Mouse (Mus musculus) forebrain, embryonic 14.5 days (tissue): ENCODE measurements around the gene Mfsd5. TPM values are rescaled to one million over a fixed set of nuclear protein-coding genes. Genes with fewer than 3 reads are reported as not detected.
A peak's percentile ranks its signal among the peaks of the same experiment; 100 is the strongest.

Experiments
- ATAC-seq: fragments of 200-750 bp; cut with Nextera tagmentation; 2 replicates; pipeline ENCODE4 v1.8.0; 2017; ENCODE audit warnings: mild to moderate bottlenecking, moderate library complexity
- DNase-seq: peaks from one replicate; pipeline ENCODE4 v3.0.0-alpha.2; 2015; ENCODE audit warnings: low spot score
- H3K27ac ChIP-seq: fragments of 300-500 bp; sonication (generic); 2 replicates; pipeline ENCODE4 v1.5.1; 2014; ENCODE audit warnings: low read depth, mild to moderate bottlenecking, control low read depth, low read length, moderate library complexity
- H3K27me3 ChIP-seq: fragments of 300-500 bp; sonication (generic); replicated peaks from 2 replicates; pipeline ENCODE4 v1.6.1; 2014; ENCODE audit warnings: low read length, control low read depth, mixed read lengths; ENCODE audit not compliant: control insufficient read depth, insufficient read depth
- H3K36me3 ChIP-seq: fragments of 300-500 bp; sonication (generic); 2 replicates; pipeline ENCODE4 v1.6.1; 2014; ENCODE audit warnings: low read length, control low read depth; ENCODE audit not compliant: control insufficient read depth, insufficient read depth
- H3K4me1 ChIP-seq: fragments of 300-500 bp; sonication (generic); 2 replicates; pipeline ENCODE4 v1.6.1; 2014; ENCODE audit warnings: antibody characterized with exemption, low read length, control low read depth; ENCODE audit not compliant: control insufficient read depth, insufficient read depth
- H3K4me2 ChIP-seq: fragments of 300-500 bp; sonication (generic); 2 replicates; pipeline ENCODE4 v1.6.1; 2014; ENCODE audit warnings: mild to moderate bottlenecking, control low read depth, low read length
- H3K4me3 ChIP-seq: fragments of 300-500 bp; sonication (generic); 2 replicates; pipeline ENCODE4 v1.5.1; 2014; ENCODE audit warnings: low read depth, low read length, control low read depth
- H3K9ac ChIP-seq: fragments of 300-500 bp; sonication (generic); 2 replicates; pipeline ENCODE4 v1.6.1; 2014; ENCODE audit warnings: mild to moderate bottlenecking, low read length, control low read depth, moderate library complexity
- H3K9me3 ChIP-seq: fragments of 300-500 bp; sonication (generic); replicated peaks from 2 replicates; pipeline ENCODE4 v1.6.1; 2016; ENCODE audit warnings: low read length, control low read depth, mixed read lengths; ENCODE audit not compliant: control insufficient read depth
- WGBS: fragments of 180-500 bp; shearing (Covaris S2); extraction: QIAGEN DNeasy Blood & Tissue Kit; methylation state at CpG from one replicate; pipeline ENCODE4 v1.1.7; 2014; 5-methylcytosine and 5-hydroxymethylcytosine counted together
- polyA plus RNA-seq: library from polyadenylated mRNA; unstranded; fragments of >200 nt; fragmentation: Nextera tagmentation; extraction: Ambion mirVana; gene quantifications from 2 replicates; pipeline ENCODE4 v1.2.1, GENCODE M21; 2014

The Mfsd5 gene
- polyA plus RNA-seq, 1 experiment from 2014 or later, result 43.8 TPM

GRCm38 (mm10) chr15:102239851-102240250 lies 39.4 kb upstream of the Mfsd5 start:
- H3K4me3 ChIP-seq, result no peak overlapping the region
- H3K9ac ChIP-seq, result no peak overlapping the region
- no peak for ATAC-seq
- no peak overlapping the region for H3K4me2 ChIP-seq
- 75% methylated on average over 11 of the region's 11 CpGs for WGBS
- no peaks in the 10 kb centered on the region for H3K36me3 ChIP-seq
- H3K9me3 ChIP-seq, result no peaks in the 10 kb centered on the region
- peaks cover 3% of the 10 kb centered on the region for H3K4me1 ChIP-seq
- DNase-seq, result no peak
- peaks cover 24% of the 10 kb centered on the region for H3K27me3 ChIP-seq
- no peak overlapping the region for H3K27ac ChIP-seq

DNA sequence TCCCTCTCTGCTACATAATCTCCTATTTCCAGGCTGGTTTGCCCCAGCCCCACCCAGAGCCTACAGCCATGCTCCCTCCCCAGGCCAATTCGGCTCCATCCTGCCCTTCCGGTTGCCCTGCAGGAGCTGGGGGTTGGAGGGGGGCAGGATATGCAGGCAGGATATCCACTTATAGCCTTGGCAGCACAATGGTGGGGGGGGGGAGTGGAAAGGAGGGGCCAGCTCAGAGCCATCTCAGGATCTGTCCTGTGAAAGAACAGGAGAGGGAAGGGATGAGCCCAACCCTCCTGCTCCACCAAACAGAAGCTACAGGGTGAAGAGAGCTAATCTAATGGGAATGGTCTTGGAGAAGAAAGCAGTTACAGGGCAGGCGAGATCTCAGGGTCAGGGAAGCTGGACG lies 38.6 kb upstream of the Mfsd5 start:
- no peak overlapping the region for H3K4me3 ChIP-seq
- DNase-seq (no peak), ATAC-seq (no peak)
- no peak overlapping the region for H3K27ac ChIP-seq
- no peaks in the 10 kb centered on the region for H3K9me3 ChIP-seq
- no peak overlapping the region for H3K4me2 ChIP-seq
- no peak overlapping the region for H3K9ac ChIP-seq
- peaks cover 31% of the 10 kb centered on the region for H3K27me3 ChIP-seq
- 76% methylated on average over 4 of the region's 4 CpGs for WGBS
- peaks cover 6% of the 10 kb centered on the region for H3K4me1 ChIP-seq
- no peaks in the 10 kb centered on the region for H3K36me3 ChIP-seq

DNA sequence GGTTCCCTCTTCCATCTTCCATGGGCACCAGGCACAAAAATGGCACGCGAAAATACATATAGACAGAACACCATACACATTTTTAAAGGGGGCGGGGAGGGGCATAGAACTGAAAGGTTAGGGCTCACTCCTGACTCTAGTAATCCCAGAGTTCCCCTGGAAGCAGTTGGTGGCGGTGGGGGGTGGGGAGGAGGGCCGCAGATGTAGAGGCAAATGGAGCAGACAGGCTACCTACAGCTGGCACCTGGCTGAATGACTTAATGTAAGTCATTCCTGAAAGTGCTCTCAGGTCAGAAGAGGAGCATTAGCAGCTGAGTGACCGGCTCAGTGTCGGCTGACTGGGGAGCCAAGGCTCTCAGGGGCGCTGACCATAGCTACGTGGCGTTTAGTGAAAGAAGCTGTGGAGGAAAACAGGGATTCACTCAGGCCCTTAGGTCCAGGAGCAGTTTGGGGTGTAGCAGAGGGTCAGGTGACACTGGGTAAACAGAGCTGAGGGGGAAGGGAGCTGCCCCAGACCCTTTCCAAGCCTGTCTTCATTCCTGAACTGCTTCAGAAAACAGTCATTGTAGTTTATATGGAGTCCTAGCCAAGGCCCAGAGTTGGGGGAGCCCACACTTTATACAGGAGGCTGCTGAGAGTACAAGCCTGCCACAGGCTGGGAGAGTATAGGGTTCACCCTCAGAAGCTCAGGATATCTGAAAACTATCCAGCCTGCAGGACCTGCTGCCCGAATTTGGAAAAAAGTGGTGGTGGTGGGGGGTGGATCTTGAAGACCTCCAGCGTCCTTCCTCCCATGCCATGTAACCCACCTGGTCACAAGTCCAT lies 36.6 kb upstream of the Mfsd5 start:
- Histone ChIP-seq H3K27ac (no peak overlapping the region), H3K9ac (no peak overlapping the region), H3K4me2 (no peak overlapping the region), H3K4me3 (no peak overlapping the region), H3K4me1 (peaks cover 13% of the 10 kb centered on the region), H3K27me3 (peaks cover 36% of the 10 kb centered on the region), H3K9me3 (no peaks in the 10 kb centered on the region), H3K36me3 (no peaks in the 10 kb centered on the region)
- WGBS, result 33% methylated on average over 12 of the region's 12 CpGs
- DNase-seq (no peak), ATAC-seq (no peak)

DNA sequence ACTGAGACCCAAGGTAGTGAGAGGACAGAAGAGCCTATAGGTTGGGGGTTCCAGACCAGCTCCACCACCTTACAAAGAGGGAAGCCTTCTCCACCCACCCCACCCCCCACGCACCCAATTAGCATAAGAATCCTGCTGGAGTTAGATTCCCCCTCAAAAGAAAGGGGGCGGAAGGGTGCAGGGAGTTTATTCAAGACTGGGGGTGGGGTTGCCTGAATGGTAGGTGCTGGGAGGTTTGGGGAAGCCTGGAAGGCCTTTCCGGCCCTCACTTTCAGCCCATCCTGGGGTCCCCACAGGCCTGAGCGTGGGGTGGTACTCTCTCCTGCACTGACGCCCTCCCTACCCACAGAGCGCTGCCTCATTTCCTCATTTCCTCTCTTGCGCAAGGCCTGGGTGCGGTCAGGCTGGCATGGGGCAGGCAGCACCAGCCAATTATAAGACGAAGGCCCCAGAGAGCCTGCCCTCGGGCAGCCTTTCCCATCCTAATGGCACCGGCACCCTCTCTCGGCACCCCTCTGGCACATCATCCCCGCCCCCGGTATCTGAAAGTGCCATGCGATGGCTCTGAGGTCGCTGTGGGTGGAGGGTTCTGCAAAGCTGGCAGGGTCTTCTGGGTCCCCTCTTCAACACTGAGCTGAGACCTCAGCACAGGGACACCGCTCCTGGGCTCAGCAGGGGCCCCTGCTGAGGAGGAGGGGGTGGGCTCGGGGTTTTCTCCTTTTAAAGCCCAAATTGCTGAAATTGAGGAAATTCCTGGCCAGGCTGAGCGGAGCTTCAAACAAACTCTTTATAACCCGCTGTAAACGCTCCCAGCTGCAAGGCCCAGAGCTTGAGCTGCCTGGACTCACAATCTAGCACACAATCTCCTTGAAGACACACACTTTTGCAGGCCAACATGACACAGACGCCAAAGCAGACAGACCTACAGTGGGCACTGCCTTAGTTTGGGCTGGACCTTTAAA lies 35.7 kb upstream of the Mfsd5 start:
- H3K4me2 ChIP-seq, result peak overlapping the region; percentile 12; the same call in 1 of the 2 replicates
- H3K27me3 ChIP-seq, result peaks cover 38% of the 10 kb centered on the region
- no peaks in the 10 kb centered on the region for H3K9me3 ChIP-seq
- peaks cover 15% of the 10 kb centered on the region for H3K4me1 ChIP-seq
- 0 out of 2 replicates have a peak overlapping the region, but pooled peaks have one; percentile 2 for H3K4me3 ChIP-seq
- no peaks in the 10 kb centered on the region for H3K36me3 ChIP-seq
- DNase-seq, result no peak
- no peak for ATAC-seq
- 0 out of 2 replicates have a peak overlapping the region, but pooled peaks have one; percentile 5 for H3K9ac ChIP-seq
- WGBS, result 13% methylated on average over 21 of the region's 22 CpGs
- H3K27ac ChIP-seq, result no peak overlapping the region

DNA sequence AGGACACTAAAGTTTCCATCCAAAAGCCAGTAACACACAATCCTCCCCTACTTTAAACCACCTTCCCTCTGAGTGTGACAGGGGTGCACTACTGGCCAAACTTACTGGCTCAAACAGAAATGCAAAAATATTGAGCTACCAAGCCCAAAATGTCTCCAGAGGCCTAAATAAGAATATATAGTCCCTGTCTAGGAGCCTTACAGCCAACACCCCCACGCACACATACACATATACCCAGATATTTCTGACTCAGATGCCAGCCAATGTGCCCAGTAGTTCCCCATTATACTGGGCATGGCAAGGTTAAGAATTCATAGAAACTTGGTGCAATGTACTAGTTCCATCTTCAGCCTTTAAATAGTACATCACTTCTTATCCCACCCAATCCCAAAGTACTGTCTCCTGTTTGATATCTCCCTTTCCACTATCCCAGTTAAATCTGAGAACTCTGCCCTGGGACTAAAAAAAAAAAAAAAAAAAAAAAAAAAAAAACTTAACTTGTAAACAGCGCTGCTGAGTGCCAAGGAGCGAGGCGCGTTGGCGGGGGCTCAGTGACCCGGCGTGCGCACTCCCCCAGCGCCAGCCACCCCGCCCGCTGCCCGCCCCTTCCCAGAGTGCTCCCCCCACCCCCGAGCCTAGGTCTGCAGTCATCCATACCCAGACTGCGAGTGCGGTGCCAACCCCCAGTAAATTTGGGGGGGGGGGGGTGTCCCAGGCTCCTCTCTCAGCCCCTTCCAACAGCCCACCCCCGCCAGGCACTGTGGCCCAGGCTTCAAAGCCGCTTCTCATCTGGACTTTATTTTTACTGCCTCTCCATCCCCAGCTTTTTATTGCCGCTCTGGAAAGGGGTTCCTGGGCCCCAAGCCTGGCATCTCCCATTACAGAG lies 34.7 kb upstream of the Mfsd5 start:
- no peak overlapping the region; the same call in 1 of the 2 replicates for H3K9ac ChIP-seq
- H3K36me3 ChIP-seq, result no peaks in the 10 kb centered on the region
- H3K4me1 ChIP-seq, result peaks cover 15% of the 10 kb centered on the region
- 10% methylated on average over 18 of the region's 19 CpGs for WGBS
- H3K4me2 ChIP-seq, result peak overlapping the region; percentile 96
- DNase-seq, result no peak
- H3K27me3 ChIP-seq, result peaks cover 42% of the 10 kb centered on the region
- ATAC-seq, result no peak
- H3K27ac ChIP-seq, result no peak overlapping the region
- H3K9me3 ChIP-seq, result no peaks in the 10 kb centered on the region
- H3K4me3 ChIP-seq, result peak overlapping the region; percentile 52

GRCm38 (mm10) chr15:102245461-102245881 lies 33.8 kb upstream of the Mfsd5 start:
- peaks cover 15% of the 10 kb centered on the region for H3K4me1 ChIP-seq
- no peaks in the 10 kb centered on the region for H3K9me3 ChIP-seq
- DNase-seq, result no peak
- peak overlapping the region; percentile 96 for H3K4me2 ChIP-seq
- no peaks in the 10 kb centered on the region for H3K36me3 ChIP-seq
- 0 out of 2 replicates have a peak overlapping the region, but pooled peaks have one; percentile 83 for H3K27ac ChIP-seq
- peaks cover 42% of the 10 kb centered on the region for H3K27me3 ChIP-seq
- peak overlapping the region; percentile 64 for H3K9ac ChIP-seq
- 14% methylated on average over 14 of the region's 14 CpGs for WGBS
- H3K4me3 ChIP-seq, result peak overlapping the region; percentile 52
- ATAC-seq, result no peak

- H3K4me2 ChIP-seq, result peak overlapping the region; percentile 96
- H3K4me1 ChIP-seq, result peaks cover 15% of the 10 kb centered on the region
- peak overlapping the region; percentile 52 for H3K4me3 ChIP-seq
- DNase-seq, result peak; percentile 90
- ATAC-seq, result peak; percentile 89
- H3K27ac ChIP-seq, result peak overlapping the region; percentile 83
- peak overlapping the region; percentile 64 for H3K9ac ChIP-seq
- H3K27me3 ChIP-seq, result peaks cover 42% of the 10 kb centered on the region
- no peaks in the 10 kb centered on the region for H3K36me3 ChIP-seq
- WGBS, result under 1% methylated on average over 37 of the region's 44 CpGs
- H3K9me3 ChIP-seq, result no peaks in the 10 kb centered on the region
Measured at GRCm38 (mm10) chr15:102245891-102246741, 33.1 kb upstream of the Mfsd5 start.
